Mouse (Mus musculus) thymus, adult 2 months (tissue): ENCODE data around the gene Aff3.

Experiments
- CTCF ChIP-seq: fragments of 200-500 bp; IDR thresholded peaks from 2 replicates; pipeline ENCODE4 v1.5.1; 2012; ENCODE audit warnings: mild to moderate bottlenecking, control low read depth, low read length, moderate library complexity, borderline replicate concordance; ENCODE audit not compliant: control insufficient read depth, poor library complexity, insufficient read depth; ENCODE audit errors: extremely low read depth
- POLR2A ChIP-seq: fragments of 200-500 bp; IDR thresholded peaks from 2 replicates; pipeline ENCODE4 v1.6.1; 2012; ENCODE audit warnings: mild to moderate bottlenecking, low read length, control low read depth, moderate library complexity; ENCODE audit not compliant: control insufficient read depth, poor library complexity, insufficient read depth; ENCODE audit errors: extremely low read depth

DNA sequence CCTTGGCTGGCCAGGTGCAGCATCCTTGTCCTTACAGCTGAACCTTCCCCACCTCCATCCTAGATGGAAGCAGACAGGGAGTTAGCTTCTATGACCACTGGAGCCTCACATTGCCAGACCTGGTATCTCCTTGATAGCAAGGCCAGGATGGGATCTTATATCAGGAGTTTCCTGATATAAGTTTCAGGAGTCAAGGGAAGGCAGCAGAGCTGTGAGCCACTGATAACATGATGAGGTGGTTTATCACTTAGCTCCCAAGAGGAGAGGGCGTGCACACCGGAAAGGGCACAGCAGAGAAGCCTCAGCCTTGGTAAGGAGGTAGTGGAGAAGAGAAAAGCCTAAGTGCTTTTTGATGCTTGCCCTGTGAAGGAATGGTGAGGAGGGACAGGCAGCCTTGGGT is 217.2 kb downstream of the Aff3 start:
- TF ChIP-seq CTCF (no peak), POLR2A (no peak)
